Mouse (Mus musculus): ENCODE measurements around the gene Pdcl3. TPM values are rescaled to one million over a fixed set of nuclear protein-coding genes. Genes with fewer than 3 reads are reported as not detected.

Pdcl3 gene
- polyA plus RNA-seq, 1 experiment, result 61.5 TPM

- no peak for TF ChIP-seq GATA1 (IDR thresholded peaks at IDR 0.05; ENCODE audit: low read length)
Observed at GRCm38 (mm10) chr1:39006830-39007829, 21.7 kb downstream of the Pdcl3 start.

GRCm38 (mm10) chr1:39010583-39011021, 25.2 kb downstream of the Pdcl3 start:
- TF ChIP-seq GATA1 (IDR thresholded peaks at IDR 0.05; ENCODE audit: low read length), result no peak

- TF ChIP-seq GATA1 (IDR thresholded peaks at IDR 0.05; ENCODE audit: low read length), result no peak
Observed at GRCm38 (mm10) chr1:39012576-39012975, 27.2 kb downstream of the Pdcl3 start.

GRCm38 (mm10) chr1:39013843-39014242, 28.4 kb downstream of the Pdcl3 start:
- TF ChIP-seq GATA1 (IDR thresholded peaks at IDR 0.05; ENCODE audit: low read length), result no peak

- TF ChIP-seq GATA1 (IDR thresholded peaks at IDR 0.05; ENCODE audit: low read length), result no peak
Observed at GRCm38 (mm10) chr1:39015529-39015928, 30.1 kb downstream of the Pdcl3 start.

GRCm38 (mm10) chr1:39017871-39018270, 32.5 kb downstream of the Pdcl3 start:
- no peak for TF ChIP-seq GATA1 (IDR thresholded peaks at IDR 0.05; ENCODE audit: low read length)

GRCm38 (mm10) chr1:39025142-39025541, 39.7 kb downstream of the Pdcl3 start:
- no peak for TF ChIP-seq GATA1 (IDR thresholded peaks at IDR 0.05; ENCODE audit: low read length)

- TF ChIP-seq GATA1 (IDR thresholded peaks at IDR 0.05; ENCODE audit: low read length), result no peak
Observed at GRCm38 (mm10) chr1:39025840-39026239, 40.4 kb downstream of the Pdcl3 start.

- TF ChIP-seq GATA1 (IDR thresholded peaks at IDR 0.05; ENCODE audit: low read length), result no peak
Observed at GRCm38 (mm10) chr1:39029176-39029575, 43.8 kb downstream of the Pdcl3 start.

GRCm38 (mm10) chr1:39030108-39030507, 44.7 kb downstream of the Pdcl3 start:
- TF ChIP-seq GATA1 (IDR thresholded peaks at IDR 0.05; ENCODE audit: low read length), result no peak

GRCm38 (mm10) chr1:39035817-39036216, 50.4 kb downstream of the Pdcl3 start:
- no peak for TF ChIP-seq GATA1 (IDR thresholded peaks at IDR 0.05; ENCODE audit: low read length)

GRCm38 (mm10) chr1:39042188-39042587, 56.8 kb downstream of the Pdcl3 start:
- no peak for TF ChIP-seq GATA1 (IDR thresholded peaks at IDR 0.05; ENCODE audit: low read length)

- TF ChIP-seq GATA1 (IDR thresholded peaks at IDR 0.05; ENCODE audit: low read length), result no peak
Observed at GRCm38 (mm10) chr1:39046689-39047088, 61.3 kb downstream of the Pdcl3 start.

Other genes with a start within 250 kb of the Pdcl3 start
- 2.5 and 3.7 TPM in 2 replicates for gene Lonrf2, start 148.9 kb upstream of the Pdcl3 start, polyA plus RNA-seq (2012)
- gene Chst10, start 87.4 kb upstream of the Pdcl3 start, polyA plus RNA-seq (2012), result 16.2 and 24.4 TPM in 2 replicates
- not detected in 2 replicates for gene Nms, start 46.5 kb upstream of the Pdcl3 start, polyA plus RNA-seq (2012)
- not detected in 2 replicates for gene Npas2, start 208.1 kb downstream of the Pdcl3 start, polyA plus RNA-seq (2012)

Measured in G1E-ER4 (cell line).